Mouse (Mus musculus) midbrain, embryonic 12.5 days (tissue): Measurements from ENCODE around the gene Nemf. TPM values are rescaled to one million over a fixed set of nuclear protein-coding genes. Genes with fewer than 3 reads are reported as not detected.
A peak's percentile ranks its signal among the peaks of the same experiment; 100 is the strongest.
"Not testable (repeated sequence)": the region's sequence is repeated elsewhere in the genome, so short reads cannot be mapped to it uniquely, and the experiment has no call there.

ENCODE experiments used
- ATAC-seq: fragments of 200-750 bp; cut with Nextera tagmentation; 2 replicates; pipeline ENCODE4 v1.8.0; 2017; ENCODE audit warnings: low read depth, moderate TSS enrichment, moderate library complexity; ENCODE audit not compliant: low FRiP score
- H3K27ac ChIP-seq: fragments of 300-500 bp; sonication (generic); replicated peaks from 2 replicates; pipeline ENCODE4 v1.5.1; 2016; ENCODE audit warnings: mild to moderate bottlenecking
- H3K27me3 ChIP-seq: fragments of 300-500 bp; sonication (generic); 2 replicates; pipeline ENCODE4 v1.6.1; 2016; ENCODE audit warnings: mild to moderate bottlenecking
- H3K36me3 ChIP-seq: fragments of 300-500 bp; sonication (generic); 2 replicates; pipeline ENCODE4 v1.6.1; 2016
- H3K4me1 ChIP-seq: fragments of 300-500 bp; sonication (generic); 2 replicates; pipeline ENCODE4 v1.6.1; 2016
- H3K4me2 ChIP-seq: fragments of 300-500 bp; sonication (generic); replicated peaks from 2 replicates; pipeline ENCODE4 v1.6.1; 2016; ENCODE audit warnings: mild to moderate bottlenecking, moderate library complexity
- H3K4me3 ChIP-seq: fragments of 300-500 bp; sonication (generic); 2 replicates; pipeline ENCODE4 v1.5.1; 2016; ENCODE audit warnings: mild to moderate bottlenecking
- H3K9ac ChIP-seq: fragments of 300-500 bp; sonication (generic); replicated peaks from 2 replicates; pipeline ENCODE4 v1.6.1; 2016; ENCODE audit warnings: mild to moderate bottlenecking, moderate library complexity
- H3K9me3 ChIP-seq: fragments of 300-500 bp; sonication (generic); 2 replicates; pipeline ENCODE4 v1.6.1; 2016; ENCODE audit warnings: mild to moderate bottlenecking
- WGBS: fragments of 180-500 bp; shearing (Covaris S2); methylation state at CpG from one replicate; pipeline ENCODE4 v1.1.7; 2016; 5-methylcytosine and 5-hydroxymethylcytosine counted together
- polyA plus RNA-seq: library from polyadenylated mRNA; unstranded; fragments of >200 nt; fragmentation: Nextera tagmentation; extraction: Ambion mirVana; gene quantifications from 2 replicates; pipeline ENCODE4 v1.2.1, GENCODE M21; 2016

Gene Nemf
- polyA plus RNA-seq, 1 experiment from 2014 or later = 95.2 TPM

GRCm38 (mm10) chr12:69385542-69386280 is 28.7 kb upstream of the Nemf start:
- Histone ChIP-seq H3K9ac (no peak overlapping the region), H3K4me3 (no peak overlapping the region), H3K27ac (no peak overlapping the region), H3K4me1 (no peaks in the 10 kb centered on the region), H3K9me3 (no peaks in the 10 kb centered on the region), H3K27me3 (no peaks in the 10 kb centered on the region), H3K36me3 (no peaks in the 10 kb centered on the region), H3K4me2 (no peak overlapping the region)
- no peak for ATAC-seq
- 76% methylated on average over 6 of the region's 6 CpGs for WGBS

GRCm38 (mm10) chr12:69384606-69385005 is 27.6 kb upstream of the Nemf start:
- no peak overlapping the region for H3K9ac ChIP-seq
- no peaks in the 10 kb centered on the region for H3K9me3 ChIP-seq
- ATAC-seq = no peak
- H3K4me3 ChIP-seq = no peak overlapping the region
- 84% methylated on average over 5 of the region's 5 CpGs for WGBS
- H3K4me1 ChIP-seq = no peaks in the 10 kb centered on the region
- no peaks in the 10 kb centered on the region for H3K27me3 ChIP-seq
- H3K27ac ChIP-seq = no peak overlapping the region
- no peaks in the 10 kb centered on the region for H3K36me3 ChIP-seq
- H3K4me2 ChIP-seq = no peak overlapping the region

GRCm38 (mm10) chr12:69382880-69383279 is 25.9 kb upstream of the Nemf start:
- Histone ChIP-seq H3K4me1 (no peaks in the 10 kb centered on the region), H3K4me3 (no peak overlapping the region), H3K27me3 (no peaks in the 10 kb centered on the region), H3K4me2 (no peak overlapping the region), H3K9ac (no peak overlapping the region), H3K36me3 (no peaks in the 10 kb centered on the region), H3K9me3 (no peaks in the 10 kb centered on the region), H3K27ac (no peak overlapping the region)
- no peak for ATAC-seq
- 90% methylated on average over 1 of the region's 1 CpGs for WGBS

GRCm38 (mm10) chr12:69378558-69379454 is 21.8 kb upstream of the Nemf start:
- Histone ChIP-seq H3K36me3 (0 out of 2 replicates have a peak, but pooled peaks cover 3% of the 10 kb centered on the region), H3K27me3 (no peaks in the 10 kb centered on the region), H3K9ac (no peak overlapping the region), H3K4me3 (no peak overlapping the region), H3K27ac (no peak overlapping the region), H3K4me2 (no peak overlapping the region), H3K9me3 (no peaks in the 10 kb centered on the region), H3K4me1 (peaks cover 13% of the 10 kb centered on the region)
- 94% methylated on average over 11 of the region's 11 CpGs for WGBS
- ATAC-seq = no peak

GRCm38 (mm10) chr12:69377636-69378035 is 20.7 kb upstream of the Nemf start:
- not testable (repeated sequence) for H3K36me3 ChIP-seq, H3K4me3 ChIP-seq, H3K9ac ChIP-seq, H3K9me3 ChIP-seq, ATAC-seq, H3K4me2 ChIP-seq, H3K27me3 ChIP-seq, H3K27ac ChIP-seq
- peaks cover 21% of the 10 kb centered on the region for H3K4me1 ChIP-seq
- WGBS = 95% methylated on average over 6 of the region's 6 CpGs

- Histone ChIP-seq H3K4me3 (no peak overlapping the region), H3K36me3 (0 out of 2 replicates have a peak, but pooled peaks cover 3% of the 10 kb centered on the region), H3K27ac (no peak overlapping the region), H3K9ac (no peak overlapping the region), H3K9me3 (no peaks in the 10 kb centered on the region), H3K27me3 (no peaks in the 10 kb centered on the region), H3K4me2 (no peak overlapping the region), H3K4me1 (peaks cover 21% of the 10 kb centered on the region)
- no peak for ATAC-seq
- WGBS = 98% methylated on average over 1 of the region's 1 CpGs
These were observed 20.2 kb upstream of the Nemf start for GRCm38 (mm10) chr12:69377188-69377587.

GRCm38 (mm10) chr12:69376132-69376531 is 19.2 kb upstream of the Nemf start:
- Histone ChIP-seq H3K9me3 (no peaks in the 10 kb centered on the region), H3K36me3 (0 out of 2 replicates have a peak, but pooled peaks cover 3% of the 10 kb centered on the region), H3K4me3 (no peak overlapping the region), H3K27me3 (no peaks in the 10 kb centered on the region), H3K4me1 (peaks cover 24% of the 10 kb centered on the region), H3K4me2 (no peak overlapping the region), H3K9ac (no peak overlapping the region), H3K27ac (no peak overlapping the region)
- 89% methylated on average over 2 of the region's 2 CpGs for WGBS
- ATAC-seq = no peak

- Histone ChIP-seq H3K9me3 (no peaks in the 10 kb centered on the region), H3K4me1 (peaks cover 28% of the 10 kb centered on the region), H3K4me2 (peak overlapping the region; percentile 93), H3K27me3 (no peaks in the 10 kb centered on the region), H3K27ac (no peak overlapping the region), H3K4me3 (peak overlapping the region; percentile 99), H3K9ac (peak overlapping the region; percentile 98; the same call in 1 of the 2 replicates), H3K36me3 (0 out of 2 replicates have a peak, but pooled peaks cover 3% of the 10 kb centered on the region)
- WGBS = 47% methylated on average over 11 of the region's 11 CpGs
- no peak for ATAC-seq
These were observed 17.1 kb upstream of the Nemf start for GRCm38 (mm10) chr12:69373850-69374766.

GRCm38 (mm10) chr12:69372731-69373331 is 15.9 kb upstream of the Nemf start:
- under 1% methylated on average over 42 of the region's 42 CpGs for WGBS
- ATAC-seq = peak; percentile 5; the same call in 1 of the 2 replicates

GRCm38 (mm10) chr12:69371854-69372671 is 15.1 kb upstream of the Nemf start, which contains the start of the genes Arf6 and Gm9887:
Gene Arf6, plus strand, starts transcription at chr12:69372150.
Gene Gm9887, minus strand, starts transcription at chr12:69372458.
- no peaks in the 10 kb centered on the region for H3K9me3 ChIP-seq
- H3K4me1 ChIP-seq = peaks cover 28% of the 10 kb centered on the region
- peak within 1 kb of the TSS; percentile 92 for H3K27ac ChIP-seq
- no peaks in the 10 kb centered on the region for H3K36me3 ChIP-seq
- peak within 1 kb of the TSS; percentile 93 for H3K4me2 ChIP-seq
- peak within 1 kb of the TSS; percentile 98 for H3K9ac ChIP-seq
- under 1% methylated on average over 100 of the region's 121 CpGs for WGBS
- H3K27me3 ChIP-seq = no peaks in the 10 kb centered on the region
- peak; percentile 93 for ATAC-seq
- peak within 1 kb of the TSS; percentile 99 for H3K4me3 ChIP-seq

More at GRCm38 (mm10) chr12:69372731-69373331, 15.9 kb upstream of the Nemf start:
- H3K4me3 ChIP-seq = peak overlapping the region; percentile 99
- H3K9ac ChIP-seq = peak overlapping the region; percentile 98
- no peaks in the 10 kb centered on the region for H3K27me3 ChIP-seq
- H3K9me3 ChIP-seq = no peaks in the 10 kb centered on the region
- H3K36me3 ChIP-seq = 0 out of 2 replicates have a peak, but pooled peaks cover 3% of the 10 kb centered on the region
- peaks cover 28% of the 10 kb centered on the region for H3K4me1 ChIP-seq
- peak overlapping the region; percentile 92 for H3K27ac ChIP-seq
- peak overlapping the region; percentile 93 for H3K4me2 ChIP-seq
